In the genomic region with DNA sequence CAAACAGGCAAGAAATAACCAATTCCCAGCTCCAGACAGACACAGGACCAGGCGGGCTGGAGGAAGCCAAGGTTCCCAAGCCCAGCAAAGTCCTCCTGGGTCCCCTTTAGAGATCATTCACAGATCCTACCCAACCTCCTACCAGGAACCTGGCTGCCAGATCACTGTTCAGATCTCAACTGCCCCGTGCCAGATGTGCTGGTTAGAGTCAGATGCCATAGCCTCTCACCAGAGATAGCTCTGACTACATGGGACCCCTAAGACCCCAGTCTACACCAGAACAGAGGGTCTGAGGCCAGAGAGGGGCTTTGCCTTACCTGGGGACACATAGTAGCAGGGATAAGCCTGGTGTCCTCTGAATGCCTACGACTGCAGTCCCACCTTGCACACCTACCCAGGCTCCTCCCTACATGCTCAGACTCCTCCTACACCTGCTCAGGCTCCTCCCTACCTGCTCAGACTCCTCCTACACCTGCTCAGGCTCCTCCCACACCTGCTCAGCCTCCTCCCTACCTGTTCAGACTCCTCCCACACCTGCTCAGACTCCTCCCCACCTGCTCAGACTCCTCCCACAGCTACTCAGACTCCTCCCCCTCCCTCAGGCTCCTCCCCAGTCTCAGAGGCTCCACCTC, we compare ENCODE assay signal across 23 mouse cellular contexts.
"Had no signal": no experiment of that assay in that cellular context is flagged by ENCODE, and none has a peak within 500 bp of the region (broad histone marks: within the 10 kb centered on the region; RNA-seq: fewer than 3 reads in every experiment).

No protein-coding gene starts in this region.

- ATAC-seq: hindbrain, postnatal 0 days; intestine, embryonic 16.5 days; liver, embryonic 12.5 days had no signal

- H3K27me3 ChIP-seq: hindbrain, embryonic 15.5 days had no signal

- H3K4me2 ChIP-seq: heart, embryonic 12.5 days; hindbrain, embryonic 13.5 days; hindbrain, embryonic 15.5 days; limb, embryonic 13.5 days; limb, embryonic 15.5 days; liver, embryonic 12.5 days had no signal

- H3K9ac ChIP-seq: heart, embryonic 12.5 days; hindbrain, embryonic 13.5 days; hindbrain, embryonic 15.5 days; limb, embryonic 13.5 days; limb, embryonic 15.5 days; liver, embryonic 12.5 days; liver, embryonic 14.5 days had no signal

- H3K27ac ChIP-seq: heart, adult 2 months; heart, embryonic 10.5 days; hindbrain, embryonic 13.5 days; hindbrain, embryonic 15.5 days; hindbrain, postnatal 0 days; limb, embryonic 13.5 days; limb, embryonic 15.5 days; liver, embryonic 12.5 days; liver, embryonic 14.5 days had no signal

- H3K9me3 ChIP-seq: heart, embryonic 10.5 days; heart, embryonic 12.5 days; hindbrain, embryonic 13.5 days; hindbrain, embryonic 15.5 days; limb, embryonic 13.5 days; limb, embryonic 15.5 days; liver, embryonic 12.5 days had no signal

- H3K4me3 ChIP-seq: heart, adult 2 months; heart, embryonic 10.5 days; heart, embryonic 12.5 days; hindbrain, embryonic 13.5 days; hindbrain, embryonic 15.5 days; limb, embryonic 13.5 days; limb, embryonic 15.5 days; liver, embryonic 12.5 days had no signal

- H3K36me3 ChIP-seq: heart, embryonic 10.5 days; heart, embryonic 12.5 days; hindbrain, embryonic 13.5 days; hindbrain, embryonic 15.5 days; limb, embryonic 13.5 days; limb, embryonic 15.5 days; liver, embryonic 12.5 days had no signal

- H3K4me1 ChIP-seq: heart, embryonic 10.5 days; heart, embryonic 12.5 days; hindbrain, embryonic 13.5 days; limb, embryonic 13.5 days; limb, embryonic 15.5 days; liver, embryonic 12.5 days had no signal

- DNase-seq: gastrocnemius, postnatal 14 days; gastrocnemius, postnatal 36 days; heart, adult 11 months; heart, adult 2 months; heart, postnatal 14 days; heart, postnatal 36 days; kidney, adult 11 months; kidney, adult 2 months; kidney, postnatal 10 days; kidney, postnatal 36 days; layer of hippocampus, adult 9-11 months; layer of hippocampus, postnatal 36 days; left cerebral cortex, postnatal 4 days had no signal
